Mouse (Mus musculus) limb, embryonic 13.5 days (tissue): ENCODE results near the gene Gimap1. TPM values are rescaled to one million over a fixed set of nuclear protein-coding genes. Genes with fewer than 3 reads are reported as not detected.

Experiments used
- ATAC-seq: fragments of 200-750 bp; cut with Nextera tagmentation; 2 replicates; pipeline ENCODE4 v1.8.0; 2017; ENCODE audit warnings: low read depth, moderate number of reproducible peaks, moderate TSS enrichment; ENCODE audit not compliant: low FRiP score
- H3K27ac ChIP-seq: fragments of 300-500 bp; sonication (generic); 2 replicates; pipeline ENCODE4 v1.5.1; 2015; ENCODE audit warnings: inconsistent platforms, mild to moderate bottlenecking, moderate library complexity
- H3K27me3 ChIP-seq: fragments of 300-500 bp; sonication (generic); 2 replicates; pipeline ENCODE4 v1.6.1; 2015; ENCODE audit warnings: mild to moderate bottlenecking, inconsistent platforms
- H3K36me3 ChIP-seq: fragments of 300-500 bp; sonication (generic); 2 replicates; pipeline ENCODE4 v1.6.1; 2015; ENCODE audit warnings: inconsistent platforms, mild to moderate bottlenecking, moderate library complexity
- H3K4me1 ChIP-seq: fragments of 300-500 bp; sonication (generic); 2 replicates; pipeline ENCODE4 v1.6.1; 2015; ENCODE audit warnings: inconsistent platforms
- H3K4me2 ChIP-seq: fragments of 300-500 bp; sonication (generic); replicated peaks from 2 replicates; pipeline ENCODE4 v1.6.1; 2015; ENCODE audit warnings: inconsistent platforms, mild to moderate bottlenecking, moderate library complexity
- H3K4me3 ChIP-seq: fragments of 300-500 bp; sonication (generic); 2 replicates; pipeline ENCODE4 v1.5.1; 2015; ENCODE audit warnings: moderate library complexity, mild to moderate bottlenecking, inconsistent platforms
- H3K9ac ChIP-seq: fragments of 300-500 bp; sonication (generic); 2 replicates; pipeline ENCODE4 v1.6.1; 2015; ENCODE audit warnings: mild to moderate bottlenecking, inconsistent platforms
- H3K9me3 ChIP-seq: fragments of 300-500 bp; sonication (generic); 2 replicates; pipeline ENCODE4 v1.6.1; 2016; ENCODE audit warnings: inconsistent platforms
- WGBS: fragments of 180-500 bp; shearing (Covaris S2); methylation state at CpG from one replicate; pipeline ENCODE4 v1.1.7; 2015; 5-methylcytosine and 5-hydroxymethylcytosine counted together
- polyA plus RNA-seq: library from polyadenylated mRNA; unstranded; fragments of >200 nt; fragmentation: Nextera tagmentation; extraction: Ambion mirVana; gene quantifications from 2 replicates; pipeline ENCODE4 v1.2.1, GENCODE M21; 2015

The Gimap1 gene
- 9.8 and 10.4 TPM in 2 replicates for polyA plus RNA-seq

DNA sequence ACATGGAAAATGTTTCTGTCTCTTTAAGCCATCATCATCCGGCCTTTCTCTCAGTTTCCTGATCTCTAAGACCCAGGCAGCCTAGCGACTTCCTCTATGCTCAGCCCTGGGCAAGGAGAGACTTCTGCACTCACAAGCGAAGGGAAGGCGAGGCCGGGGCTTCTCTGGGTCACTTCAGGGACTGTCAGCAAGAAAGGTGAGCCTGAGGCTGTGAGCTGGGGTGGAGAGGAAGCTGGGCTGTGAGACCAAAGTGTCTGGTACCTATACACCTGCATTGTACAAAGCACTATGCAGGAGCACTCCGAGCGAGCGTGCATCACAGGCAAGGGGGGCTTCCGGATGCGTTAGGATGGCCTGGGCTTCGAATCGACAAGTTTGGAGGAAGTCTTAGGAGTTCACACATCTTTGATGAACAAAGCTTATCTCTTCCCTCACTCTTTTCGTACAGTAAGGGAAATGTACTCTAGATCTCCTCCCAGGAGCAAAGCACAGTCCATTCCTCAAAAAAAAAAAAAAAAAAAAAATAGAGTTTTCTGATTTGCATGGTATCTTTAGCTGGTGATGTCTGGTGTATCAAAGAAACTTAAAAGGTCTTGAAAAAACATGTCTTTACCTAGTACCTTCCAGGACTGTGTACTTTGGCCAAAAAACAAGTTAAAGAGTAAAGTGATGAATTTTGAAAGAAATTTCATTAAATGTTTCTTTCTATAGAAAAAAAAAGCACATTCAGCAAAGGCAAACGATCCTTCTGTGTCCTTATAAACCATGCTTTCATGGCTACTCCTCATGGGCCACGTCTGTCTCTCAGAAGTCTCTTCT is at the start of gene Gimap1:
Gene Gimap1, plus strand, starts transcription at position 94 of the 819 bp plus-strand sequence.
- H3K36me3 ChIP-seq = no peaks in the 10 kb centered on the region
- no peaks in the 10 kb centered on the region for H3K9me3 ChIP-seq
- H3K4me3 ChIP-seq = no peak within 1 kb of the TSS
- H3K9ac ChIP-seq = no peak within 1 kb of the TSS
- no peak within 1 kb of the TSS for H3K4me2 ChIP-seq
- 76% methylated on average over 15 of the region's 15 CpGs for WGBS
- peaks cover 9% of the 10 kb centered on the region for H3K4me1 ChIP-seq
- no peak within 1 kb of the TSS for H3K27ac ChIP-seq
- H3K27me3 ChIP-seq = peaks cover 44% of the 10 kb centered on the region
- ATAC-seq = no peak

DNA sequence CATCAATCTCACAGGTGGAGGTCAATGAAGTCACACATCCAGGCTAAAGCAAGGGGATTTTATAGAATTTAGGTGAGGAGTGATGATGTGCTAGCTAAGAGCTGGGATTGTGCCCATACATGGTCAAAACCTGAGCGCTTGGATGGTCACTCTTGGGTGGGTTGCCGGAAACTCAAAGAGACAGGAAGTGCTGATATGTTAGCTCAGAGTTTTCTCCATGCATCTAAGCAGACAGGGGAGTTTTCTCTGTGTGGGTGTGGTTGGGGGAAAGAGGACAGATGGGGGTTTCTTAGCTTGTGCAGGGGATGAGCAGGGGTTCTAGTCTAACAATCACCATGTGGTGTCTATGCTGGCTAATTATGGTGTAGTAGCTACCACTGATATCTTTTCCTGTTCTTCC is 49.5 kb upstream of the Gimap1 start:
- Histone ChIP-seq H3K4me3 (no peak overlapping the region), H3K27me3 (no peaks in the 10 kb centered on the region), H3K9ac (no peak overlapping the region), H3K4me2 (no peak overlapping the region), H3K27ac (no peak overlapping the region), H3K36me3 (no peaks in the 10 kb centered on the region), H3K4me1 (no peaks in the 10 kb centered on the region), H3K9me3 (no peaks in the 10 kb centered on the region)
- ATAC-seq = no peak
- WGBS = 81% methylated on average over 2 of the region's 2 CpGs

DNA sequence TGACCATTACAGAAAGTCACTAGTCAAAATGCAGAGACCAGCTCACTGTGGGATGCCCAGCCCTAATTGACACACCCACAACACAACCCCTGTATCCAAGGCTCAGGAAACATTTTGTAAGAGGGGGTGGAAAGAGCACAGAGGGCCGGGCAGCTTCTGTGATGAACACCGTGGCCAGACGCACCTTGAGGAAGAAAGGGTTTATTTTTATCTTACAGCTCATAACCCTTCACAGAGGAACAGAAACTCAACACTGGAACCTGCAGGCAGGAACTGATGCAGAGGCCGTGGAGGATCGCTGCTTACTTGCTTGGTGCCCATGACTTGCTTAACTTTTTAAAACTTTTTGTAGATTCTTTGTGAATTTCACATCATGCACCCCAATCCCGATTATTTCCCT is 45.9 kb upstream of the Gimap1 start:
- no peak for ATAC-seq
- Histone ChIP-seq H3K9ac (no peak overlapping the region), H3K36me3 (no peaks in the 10 kb centered on the region), H3K27ac (no peak overlapping the region), H3K27me3 (no peaks in the 10 kb centered on the region), H3K4me3 (no peak overlapping the region), H3K9me3 (no peaks in the 10 kb centered on the region), H3K4me1 (no peaks in the 10 kb centered on the region), H3K4me2 (no peak overlapping the region)
- 77% methylated on average over 6 of the region's 6 CpGs for whole genome bisulfite sequencing

DNA sequence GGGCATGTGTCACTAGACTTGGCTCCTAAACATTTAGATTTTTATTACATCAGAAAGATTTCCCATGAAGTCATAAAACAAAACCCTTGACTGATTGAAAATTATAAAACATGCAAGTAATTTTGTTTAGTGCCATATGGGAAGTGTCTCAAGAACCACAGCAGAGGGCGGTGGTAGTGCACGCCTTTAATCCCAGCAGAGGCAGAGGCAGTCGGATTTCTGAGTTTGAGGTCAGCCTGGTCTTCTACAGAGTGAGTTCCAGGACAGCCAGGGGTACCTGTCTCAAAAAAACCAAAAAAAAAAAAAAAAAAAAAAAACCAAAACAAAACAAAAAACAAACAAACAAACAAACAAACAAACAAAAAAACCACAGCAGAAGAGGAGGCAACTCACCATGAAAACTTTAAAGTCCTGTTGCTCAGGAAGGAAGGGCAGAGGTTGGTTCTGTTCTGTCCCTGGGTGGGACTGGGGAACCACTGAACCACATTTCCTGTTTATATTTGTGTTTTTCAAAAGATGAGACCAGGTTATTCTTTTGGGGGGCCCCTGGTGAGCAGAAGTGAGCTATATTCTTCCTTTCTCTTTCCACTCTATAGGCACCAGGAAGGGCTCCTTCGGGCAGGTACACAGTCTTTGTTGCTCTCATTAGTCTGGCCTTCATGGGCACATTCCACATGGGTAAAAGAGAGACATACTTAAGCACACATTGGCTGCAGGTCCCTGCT is 41.9 kb upstream of the Gimap1 start:
- H3K4me1 ChIP-seq = no peaks in the 10 kb centered on the region
- H3K27ac ChIP-seq = no peak overlapping the region
- no peak overlapping the region for H3K9ac ChIP-seq
- no peak for ATAC-seq
- H3K4me3 ChIP-seq = no peak overlapping the region
- H3K4me2 ChIP-seq = no peak overlapping the region
- no peaks in the 10 kb centered on the region for H3K27me3 ChIP-seq
- WGBS = 80% methylated on average over 4 of the region's 4 CpGs
- H3K36me3 ChIP-seq = no peaks in the 10 kb centered on the region
- no peaks in the 10 kb centered on the region for H3K9me3 ChIP-seq

DNA sequence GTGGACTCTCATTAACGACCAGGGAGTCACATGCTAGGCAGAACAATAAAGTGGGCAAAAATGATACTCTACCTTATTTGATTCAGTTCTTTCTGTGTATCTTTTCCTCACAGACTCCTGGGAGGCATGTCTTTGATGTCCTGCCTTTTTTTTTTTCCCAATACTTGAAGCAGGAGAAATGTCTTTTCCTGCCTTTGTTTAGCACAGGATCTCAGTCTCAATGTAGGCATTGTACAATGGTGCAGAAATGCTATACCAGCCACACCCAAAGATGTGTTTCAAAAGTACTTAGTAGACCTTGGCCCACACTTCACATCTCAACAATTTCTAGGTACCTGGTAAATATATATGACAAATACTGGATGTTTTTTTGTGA is 41.3 kb upstream of the Gimap1 start:
- H3K36me3 ChIP-seq = no peaks in the 10 kb centered on the region
- H3K4me1 ChIP-seq = no peaks in the 10 kb centered on the region
- H3K27ac ChIP-seq = no peak overlapping the region
- H3K27me3 ChIP-seq = no peaks in the 10 kb centered on the region
- no peak for ATAC-seq
- 38% methylated on average over 1 of the region's 1 CpGs for WGBS
- H3K9me3 ChIP-seq = no peaks in the 10 kb centered on the region
- H3K4me3 ChIP-seq = no peak overlapping the region
- H3K4me2 ChIP-seq = no peak overlapping the region
- no peak overlapping the region for H3K9ac ChIP-seq

DNA sequence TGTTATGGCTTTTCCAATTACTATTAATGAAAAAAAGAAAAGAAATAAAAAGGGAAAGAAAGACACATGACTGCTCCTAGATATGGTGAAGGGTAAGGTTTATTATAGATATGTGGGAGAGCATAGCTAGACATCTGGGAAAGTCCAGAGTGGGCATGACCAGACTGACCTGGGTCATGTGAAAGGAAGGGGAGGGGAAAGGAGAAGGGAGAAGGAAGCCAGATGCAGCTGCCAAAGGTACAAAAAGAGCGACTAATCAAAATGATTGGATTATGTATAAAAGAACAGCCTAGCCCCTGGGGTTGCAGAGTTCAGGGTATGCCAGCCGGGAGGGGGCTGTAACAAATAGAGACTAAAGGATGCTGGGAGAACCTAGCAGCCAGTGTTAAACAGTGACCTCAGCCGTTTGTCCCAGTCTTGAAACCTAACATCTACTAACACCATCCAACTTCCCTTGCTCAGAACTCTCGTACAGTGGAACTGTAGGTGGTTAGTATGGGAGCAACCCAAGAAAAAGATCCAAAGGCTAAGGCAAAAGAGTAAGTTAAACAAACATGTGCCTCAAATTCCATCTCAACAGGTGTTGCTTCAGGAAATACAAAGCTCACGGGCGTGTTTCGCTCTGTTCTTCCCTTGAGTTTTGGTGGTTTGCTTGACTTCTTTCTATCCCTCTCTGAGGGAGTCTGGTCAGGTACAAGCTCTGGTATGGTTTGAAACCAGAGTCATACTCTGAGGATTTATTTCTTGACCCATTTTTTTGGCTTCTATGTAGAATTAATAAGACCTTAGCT is 40.6 kb upstream of the Gimap1 start:
- 83% methylated on average over 7 of the region's 7 CpGs for WGBS
- no peaks in the 10 kb centered on the region for H3K4me1 ChIP-seq
- no peak for ATAC-seq
- no peak overlapping the region for H3K27ac ChIP-seq
- no peaks in the 10 kb centered on the region for H3K36me3 ChIP-seq
- no peaks in the 10 kb centered on the region for H3K27me3 ChIP-seq
- H3K9ac ChIP-seq = no peak overlapping the region
- H3K9me3 ChIP-seq = no peaks in the 10 kb centered on the region
- H3K4me3 ChIP-seq = no peak overlapping the region
- no peak overlapping the region for H3K4me2 ChIP-seq

DNA sequence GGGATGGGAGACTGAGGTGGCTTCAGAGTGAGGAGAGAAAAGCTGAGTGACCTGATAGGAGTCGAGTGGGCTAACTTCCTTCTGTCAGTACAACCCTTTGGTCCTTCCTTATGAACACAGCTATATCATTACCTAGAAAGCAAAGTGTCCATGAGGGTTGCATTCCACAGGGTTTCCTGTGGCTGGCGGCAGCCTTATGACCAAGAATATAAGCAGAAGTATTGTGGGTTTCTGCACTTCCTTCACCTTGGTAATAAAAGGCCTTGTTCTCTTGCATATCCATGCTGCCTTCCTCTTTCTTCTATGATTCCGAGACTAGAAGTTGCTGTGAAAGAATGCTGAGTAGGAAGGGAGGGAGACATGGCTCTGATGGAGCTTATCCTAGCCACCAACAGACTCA is 40.0 kb upstream of the Gimap1 start:
- Histone ChIP-seq H3K4me1 (no peaks in the 10 kb centered on the region), H3K9ac (no peak overlapping the region), H3K27me3 (no peaks in the 10 kb centered on the region), H3K36me3 (no peaks in the 10 kb centered on the region), H3K27ac (no peak overlapping the region), H3K4me3 (no peak overlapping the region), H3K4me2 (no peak overlapping the region), H3K9me3 (no peaks in the 10 kb centered on the region)
- 73% methylated on average over 3 of the region's 3 CpGs for WGBS
- ATAC-seq = no peak

DNA sequence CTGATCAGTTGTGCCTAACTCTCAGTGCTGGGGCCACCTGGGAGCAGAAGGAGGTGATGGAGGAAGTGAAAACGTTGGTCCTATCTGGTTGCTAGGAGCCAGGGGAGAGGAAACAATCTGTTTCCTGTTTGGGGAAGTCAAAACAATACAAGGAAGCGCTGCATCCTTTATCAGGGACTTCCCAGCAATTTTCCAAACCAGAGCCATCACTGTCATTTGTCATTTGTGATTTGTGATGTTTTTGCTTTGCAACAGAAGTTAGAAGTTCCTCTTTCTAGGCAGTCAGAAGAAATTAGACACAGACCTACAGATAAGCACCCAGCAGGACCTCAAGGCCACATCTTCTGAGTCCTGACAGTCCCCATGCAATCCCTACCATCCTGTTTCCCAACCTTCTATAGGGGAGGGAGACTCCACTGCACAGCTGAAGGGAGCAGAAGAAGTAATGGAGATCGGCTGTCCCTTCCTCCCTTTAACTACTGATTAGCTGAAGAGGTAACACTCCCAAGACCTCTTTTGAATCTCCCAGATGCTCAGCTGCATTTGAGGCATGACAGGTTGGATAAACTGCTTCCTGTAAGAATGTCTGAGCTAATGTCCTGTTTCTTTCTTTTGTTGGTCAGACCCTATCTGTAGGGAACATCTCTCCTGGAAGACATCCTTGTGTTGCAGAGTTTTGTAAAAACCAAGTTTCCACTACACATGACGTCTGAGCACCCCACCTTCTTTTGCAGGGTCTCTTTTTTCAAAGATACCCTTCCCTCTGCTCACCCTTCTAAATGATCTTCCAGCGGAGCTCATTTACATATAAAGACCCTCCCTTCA is 38.4 kb upstream of the Gimap1 start:
- no peak overlapping the region for H3K4me2 ChIP-seq
- H3K4me3 ChIP-seq = no peak overlapping the region
- H3K9me3 ChIP-seq = no peaks in the 10 kb centered on the region
- H3K4me1 ChIP-seq = no peaks in the 10 kb centered on the region
- no peak for ATAC-seq
- no peaks in the 10 kb centered on the region for H3K36me3 ChIP-seq
- WGBS = 51% methylated on average over 5 of the region's 5 CpGs
- H3K9ac ChIP-seq = no peak overlapping the region
- H3K27me3 ChIP-seq = no peaks in the 10 kb centered on the region
- no peak overlapping the region; the same call in 1 of the 2 replicates for H3K27ac ChIP-seq

DNA sequence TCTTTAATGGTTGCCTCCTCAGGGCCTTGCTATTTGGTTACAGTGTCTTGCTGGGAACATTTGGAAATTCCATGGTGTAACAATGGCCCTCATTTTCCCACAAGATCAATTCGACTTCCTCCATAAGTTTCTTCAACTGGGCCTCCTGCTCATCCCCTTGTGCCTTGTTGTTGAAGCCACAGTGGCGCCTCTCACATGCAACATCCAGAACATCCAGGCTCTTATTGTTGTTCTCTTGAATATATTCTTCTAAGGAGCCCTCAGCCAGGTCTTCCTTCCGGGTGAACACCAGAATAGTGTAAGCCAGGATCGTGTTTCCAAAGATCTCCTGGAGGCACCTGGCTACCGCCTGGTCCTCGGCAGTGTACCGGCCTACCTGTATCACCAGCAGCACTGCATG is 36.7 kb upstream of the Gimap1 start:
- no peaks in the 10 kb centered on the region for H3K27me3 ChIP-seq
- ATAC-seq = no peak
- H3K27ac ChIP-seq = no peak overlapping the region
- no peak overlapping the region for H3K4me2 ChIP-seq
- no peaks in the 10 kb centered on the region for H3K4me1 ChIP-seq
- no peaks in the 10 kb centered on the region for H3K9me3 ChIP-seq
- H3K36me3 ChIP-seq = no peaks in the 10 kb centered on the region
- no peak overlapping the region for H3K9ac ChIP-seq
- 79% methylated on average over 7 of the region's 7 CpGs for WGBS
- H3K4me3 ChIP-seq = no peak overlapping the region

DNA sequence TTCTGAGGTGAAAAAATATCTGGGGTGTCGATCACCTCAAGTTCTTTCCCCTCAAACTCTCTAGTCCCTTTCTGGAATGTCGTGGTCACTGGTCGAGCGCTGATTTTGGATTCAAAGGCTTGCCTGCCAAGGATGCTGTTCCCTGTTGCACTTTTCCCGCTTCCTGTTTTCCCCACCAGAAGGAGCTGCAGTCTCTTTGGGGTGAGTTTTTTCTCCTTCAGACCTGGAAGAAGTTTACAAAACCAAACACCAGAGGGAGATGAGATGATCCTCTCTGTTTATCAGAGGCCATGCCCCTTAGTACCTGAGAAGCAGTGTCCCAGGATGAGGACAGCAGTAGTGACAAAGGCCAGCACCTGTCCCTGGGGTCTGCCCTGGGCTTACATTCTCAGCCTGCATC is 36.3 kb upstream of the Gimap1 start:
- Histone ChIP-seq H3K9me3 (no peaks in the 10 kb centered on the region), H3K27me3 (no peaks in the 10 kb centered on the region), H3K4me1 (no peaks in the 10 kb centered on the region), H3K9ac (no peak overlapping the region), H3K4me2 (no peak overlapping the region), H3K27ac (no peak overlapping the region), H3K36me3 (no peaks in the 10 kb centered on the region), H3K4me3 (no peak overlapping the region)
- WGBS = 60% methylated on average over 5 of the region's 5 CpGs
- no peak for ATAC-seq

DNA sequence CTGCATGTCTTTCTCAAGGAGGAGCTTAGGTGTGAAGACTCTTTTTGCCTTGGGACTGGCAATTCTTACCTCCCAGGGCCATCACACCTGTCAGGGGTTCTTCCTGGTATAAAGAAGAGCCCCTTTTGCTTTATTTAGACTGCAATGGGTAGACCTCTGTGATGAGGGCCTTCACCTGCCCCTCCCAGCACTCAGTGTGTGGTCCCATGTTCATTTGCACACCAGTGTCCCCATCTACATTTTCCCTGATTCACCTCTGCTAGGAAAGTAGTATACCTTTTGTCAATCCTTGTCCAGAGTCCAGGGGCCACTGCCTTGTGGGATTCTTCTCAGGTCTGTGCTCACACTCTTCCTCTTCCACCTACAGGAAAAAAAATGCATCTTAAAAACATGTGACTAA is 34.7 kb upstream of the Gimap1 start:
- Histone ChIP-seq H3K4me2 (no peak overlapping the region), H3K9me3 (no peaks in the 10 kb centered on the region), H3K9ac (no peak overlapping the region), H3K36me3 (no peaks in the 10 kb centered on the region), H3K27ac (no peak overlapping the region), H3K27me3 (no peaks in the 10 kb centered on the region), H3K4me1 (peaks cover 5% of the 10 kb centered on the region), H3K4me3 (no peak overlapping the region)
- ATAC-seq = no peak
